In the genomic region with DNA sequence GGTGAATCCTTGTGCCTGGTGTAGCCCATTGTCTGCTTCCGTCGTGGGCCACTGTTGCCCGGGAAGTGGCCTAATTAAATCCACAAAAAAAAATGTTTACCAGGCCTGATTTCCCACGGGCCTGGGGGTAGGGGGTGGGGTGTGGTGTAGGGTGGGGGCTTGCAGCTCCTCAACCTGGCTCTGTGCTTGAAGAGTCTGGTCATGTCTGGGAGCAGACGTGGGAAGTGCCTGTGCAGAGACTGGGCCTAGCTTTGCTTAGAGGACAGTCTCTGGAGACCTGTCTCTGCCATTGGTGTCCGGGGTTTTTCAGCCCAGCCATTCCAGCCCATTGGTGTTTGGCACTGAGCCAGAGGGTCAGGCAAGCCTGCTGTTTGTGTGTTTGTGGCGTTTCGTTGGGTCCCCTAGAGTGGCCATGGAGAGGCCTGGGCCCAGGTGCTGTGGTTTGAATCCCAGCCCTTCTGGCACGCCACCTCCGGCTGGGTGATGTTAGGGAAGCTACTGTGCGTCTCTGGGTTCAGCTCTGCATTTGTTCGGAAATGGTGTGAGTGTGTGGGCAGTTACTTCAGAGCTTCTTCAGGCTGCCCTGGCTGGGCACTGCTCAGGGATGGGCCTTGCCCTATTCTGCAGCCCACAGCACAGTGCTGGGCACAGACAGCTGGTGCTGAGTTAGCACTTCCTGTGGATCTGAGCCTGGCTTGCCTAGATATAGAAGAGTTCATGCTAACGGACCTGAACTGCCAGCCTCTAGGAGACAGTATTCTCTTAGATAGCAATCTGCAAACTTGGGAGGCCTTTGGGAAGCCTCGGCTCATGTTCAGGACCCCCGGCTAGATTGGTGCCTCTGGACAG, we compare ENCODE assay signal across 10 mouse cellular contexts. TPM values are rescaled to one million over a fixed set of nuclear protein-coding genes. Genes with fewer than 3 reads are reported as not detected.
DNase-seq lines count a peak whose midpoint lies in the region; ATAC-seq and TF ChIP-seq lines count a peak whose summit lies in the region.
"Had no signal": no experiment of that assay in that cellular context is flagged by ENCODE, and none has a peak within 500 bp of the region (broad histone marks: within the 10 kb centered on the region; RNA-seq: fewer than 3 reads in every experiment).

No protein-coding gene starts in this region.

- peak; percentile 65 for ATAC-seq in liver, embryonic 12.5 days
- ATAC-seq in erythroid progenitor cell, adult 5-6 weeks (replicated peaks; ENCODE audit: low FRiP score, poor library complexity, severe bottlenecking): no peak

- no peak for TF ChIP-seq CTCF in kidney, adult 2 months (conservative IDR thresholded peaks at IDR 0.05; ENCODE audit: insufficient read depth, insufficient read length, low read depth, low read length)

- no peak for TF ChIP-seq POLR2A in kidney, adult 2 months (IDR thresholded peaks at IDR 0.05; ENCODE audit: low read depth, low read length)

- H3K36me3 ChIP-seq in kidney, adult 2 months (ENCODE audit: control insufficient read depth, insufficient read depth, low read length): no peaks in the 10 kb centered on the region
- H3K36me3 ChIP-seq in embryonic facial prominence, embryonic 10.5 days (replicated peaks): no peaks in the 10 kb centered on the region
- peaks cover 42% of the 10 kb centered on the region for H3K36me3 ChIP-seq in liver, embryonic 12.5 days
- H3K36me3 ChIP-seq: heart, embryonic 15.5 days had no signal

- peak; percentile 39 for DNase-seq in kidney, postnatal 10 days
- no peak for DNase-seq in kidney, adult 2 months
- DNase-seq in MN1 (ENCODE audit: low spot score): peak; percentile 57
- DNase-seq in embryonic facial prominence, embryonic 10.5 days (ENCODE audit: low spot score): no peak
- no peak for DNase-seq in layer of hippocampus, adult 8-10 months (ENCODE audit: low spot score in 2 of 2)
- no peak for DNase-seq in cerebellum, adult 9-10 months
- DNase-seq: cerebellum, adult 11 months had no signal

- H3K4me3 ChIP-seq in kidney, adult 2 months (ENCODE audit: insufficient read depth, low read depth, low read length): no peak overlapping the region
- no peak overlapping the region for H3K4me3 ChIP-seq in embryonic facial prominence, embryonic 10.5 days
- peak overlapping the region; percentile 65 for H3K4me3 ChIP-seq in liver, embryonic 12.5 days
- H3K4me3 ChIP-seq: heart, embryonic 15.5 days had no signal

- H3K9me3 ChIP-seq in embryonic facial prominence, embryonic 10.5 days: no peaks in the 10 kb centered on the region
- H3K9me3 ChIP-seq in liver, embryonic 12.5 days (replicated peaks): no peaks in the 10 kb centered on the region
- H3K9me3 ChIP-seq: heart, embryonic 15.5 days had no signal

- H3K27ac ChIP-seq in kidney, adult 2 months (ENCODE audit: insufficient read depth, low read depth, low read length): no peak overlapping the region
- H3K27ac ChIP-seq in embryonic facial prominence, embryonic 10.5 days (replicated peaks): peak overlapping the region; percentile 44
- peak overlapping the region; percentile 93 for H3K27ac ChIP-seq in liver, embryonic 12.5 days
- H3K27ac ChIP-seq: heart, embryonic 15.5 days had no signal

- no peaks in the 10 kb centered on the region for H3K27me3 ChIP-seq in kidney, adult 2 months (replicated peaks; ENCODE audit: control insufficient read depth, insufficient read depth, low read length)
- H3K27me3 ChIP-seq in embryonic facial prominence, embryonic 10.5 days (replicated peaks; ENCODE audit: low read depth, poor library complexity, severe bottlenecking): peaks cover 5% of the 10 kb centered on the region; the same call in 1 of the 2 replicates
- no peaks in the 10 kb centered on the region for H3K27me3 ChIP-seq in liver, embryonic 12.5 days (replicated peaks)
- H3K27me3 ChIP-seq: heart, embryonic 15.5 days had no signal

- WGBS in kidney, adult 2 months: 73% methylated on average over 15 of the region's 15 CpGs
- WGBS in embryonic facial prominence, embryonic 10.5 days: 76% methylated on average over 15 of the region's 15 CpGs
- WGBS in liver, embryonic 12.5 days (ENCODE audit: insufficient replicate concordance): 55% methylated on average over 15 of the region's 15 CpGs

- peak overlapping the region; percentile 80 for H3K9ac ChIP-seq in liver, embryonic 12.5 days
- H3K9ac ChIP-seq: heart, embryonic 15.5 days had no signal

- H3K4me1 ChIP-seq in kidney, adult 2 months (ENCODE audit: control insufficient read depth, insufficient read depth, low read length): no peaks in the 10 kb centered on the region
- peaks cover 25% of the 10 kb centered on the region for H3K4me1 ChIP-seq in embryonic facial prominence, embryonic 10.5 days
- peaks cover 92% of the 10 kb centered on the region for H3K4me1 ChIP-seq in liver, embryonic 12.5 days

- peak overlapping the region; percentile 86 for H3K4me2 ChIP-seq in liver, embryonic 12.5 days
- H3K4me2 ChIP-seq: heart, embryonic 15.5 days had no signal

RNA-seq across cellular contexts. Expression of a gene that starts 29.6 kb away (rescaled TPM):
- 3.0 and 4.8 TPM in 2 replicates for polyA plus RNA-seq in kidney, adult 2 months (2012; rRNA removed)
- polyA plus RNA-seq in embryonic facial prominence, embryonic 10.5 days (2016; fragmentation: Nextera tagmentation; extraction: Ambion mirVana): 2.4 and 2.6 TPM in 2 replicates
- 38.0 and 41.6 TPM in 2 replicates for polyA plus RNA-seq in liver, embryonic 12.5 days (2016; fragmentation: Nextera tagmentation; extraction: Ambion mirVana)
- total RNA-seq in layer of hippocampus, adult 8-10 months (2022): 1 to 10 TPM; 2.7 to 7.4 (median 4.5) TPM
- 4.6 and 5.4 TPM in 2 replicates for total RNA-seq in erythroid progenitor cell, adult 5-6 weeks (2015; ENCODE audit: low replicate concordance)
- total RNA-seq in erythroid progenitor cell, adult 5-6 weeks (2017; ENCODE audit: low replicate concordance): 2.4 and 6.3 TPM in 2 replicates

Comparison
In these comparisons a context has a peak if more than half of its experiments do, and no peak if none do; other contexts are left out.
1. DNase-seq: peak in kidney, postnatal 10 days (single experiment) and MN1 (single experiment); none in kidney, adult 2 months (single experiment), embryonic facial prominence, embryonic 10.5 days (single experiment), layer of hippocampus, adult 8-10 months (0 of 2) and cerebellum, adult 9-10 months (single experiment).